Mouse (Mus musculus) limb, embryonic 10.5 days (tissue): Measurements from ENCODE around the gene Dock4. TPM values are rescaled to one million over a fixed set of nuclear protein-coding genes. Genes with fewer than 3 reads are reported as not detected.

Experiments used
- DNase-seq: peaks from one replicate; pipeline ENCODE4 v3.0.0-alpha.2; 2017; ENCODE audit warnings: low spot score
- H3K27ac ChIP-seq: fragments of 300-500 bp; sonication (generic); 2 replicates; pipeline ENCODE4 v1.5.1; 2016; ENCODE audit warnings: mild to moderate bottlenecking
- H3K27me3 ChIP-seq: fragments of 300-500 bp; sonication (generic); 2 replicates; pipeline ENCODE4 v1.6.1; 2016; ENCODE audit warnings: low read depth, mild to moderate bottlenecking; ENCODE audit not compliant: poor library complexity, severe bottlenecking
- H3K36me3 ChIP-seq: fragments of 300-500 bp; sonication (generic); 2 replicates; pipeline ENCODE4 v1.6.1; 2016; ENCODE audit warnings: mild to moderate bottlenecking, moderate library complexity
- H3K4me1 ChIP-seq: fragments of 300-500 bp; sonication (generic); 2 replicates; pipeline ENCODE4 v1.6.1; 2016
- H3K4me3 ChIP-seq: fragments of 300-500 bp; sonication (generic); 2 replicates; pipeline ENCODE4 v1.5.1; 2016; ENCODE audit warnings: mild to moderate bottlenecking, moderate library complexity
- H3K9me3 ChIP-seq: fragments of 300-500 bp; sonication (generic); replicated peaks from 2 replicates; pipeline ENCODE4 v1.6.1; 2016; ENCODE audit warnings: mild to moderate bottlenecking
- WGBS: fragments of 180-500 bp; shearing (Covaris S2); methylation state at CpG from one replicate; pipeline ENCODE4 v1.1.7; 2016; 5-methylcytosine and 5-hydroxymethylcytosine counted together
- polyA plus RNA-seq: library from polyadenylated mRNA; unstranded; fragments of >200 nt; fragmentation: Nextera tagmentation; extraction: Ambion mirVana; gene quantifications from 2 replicates; pipeline ENCODE4 v1.2.1, GENCODE M21; 2016

The Dock4 gene
- polyA plus RNA-seq, 1 experiment from 2014 or later = 18.8 TPM

DNA sequence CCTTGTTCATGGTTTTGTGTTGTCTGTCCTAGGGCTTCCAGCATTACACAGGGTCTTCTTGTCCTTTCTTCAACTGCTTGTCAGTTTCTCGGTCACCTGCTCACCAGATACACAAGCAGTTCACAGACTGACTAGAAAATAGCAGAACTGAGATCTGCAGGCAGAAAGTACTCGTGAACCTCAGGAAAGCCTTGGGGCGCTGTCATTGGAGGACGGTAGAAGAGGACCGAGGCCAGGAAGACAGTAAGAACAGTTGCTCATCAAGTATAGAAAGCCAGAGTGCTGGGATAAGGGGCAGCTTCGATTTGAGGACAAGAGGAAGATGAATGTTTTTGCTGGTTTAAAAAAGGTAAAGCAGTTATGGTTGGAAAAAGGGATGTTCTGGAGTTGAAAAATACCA, 92.6 kb downstream of the Dock4 start:
- 86% methylated on average over 6 of the region's 6 CpGs for WGBS
- H3K9me3 ChIP-seq = no peaks in the 10 kb centered on the region
- no peak overlapping the region for H3K4me3 ChIP-seq
- no peak for DNase-seq
- no peaks in the 10 kb centered on the region for H3K27me3 ChIP-seq
- H3K4me1 ChIP-seq = peaks cover 8% of the 10 kb centered on the region
- no peaks in the 10 kb centered on the region for H3K36me3 ChIP-seq
- H3K27ac ChIP-seq = no peak overlapping the region

DNA sequence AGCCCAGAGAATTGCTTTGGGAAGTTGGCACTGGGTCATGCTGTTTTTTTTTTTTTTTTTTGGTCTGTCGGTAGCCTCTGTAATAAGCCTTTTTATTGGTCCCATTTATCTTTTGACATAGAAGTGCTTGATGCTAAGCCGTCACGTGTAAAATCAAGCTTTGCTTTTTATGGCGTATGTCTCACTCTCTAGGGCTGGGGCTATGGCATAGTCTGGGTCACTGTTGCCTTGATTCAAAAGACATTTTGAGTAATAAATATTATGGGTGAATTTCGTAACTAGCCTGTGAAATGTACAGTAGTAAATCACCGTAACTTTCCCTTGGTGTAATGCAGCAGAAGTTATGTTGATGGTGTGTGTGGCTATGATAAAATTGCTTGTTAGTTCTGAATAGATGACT, 93.0 kb downstream of the Dock4 start:
- Histone ChIP-seq H3K9me3 (no peaks in the 10 kb centered on the region), H3K4me3 (no peak overlapping the region), H3K27ac (no peak overlapping the region), H3K4me1 (peaks cover 8% of the 10 kb centered on the region), H3K36me3 (no peaks in the 10 kb centered on the region), H3K27me3 (no peaks in the 10 kb centered on the region)
- no peak for DNase-seq
- WGBS = 75% methylated on average over 6 of the region's 6 CpGs

DNA sequence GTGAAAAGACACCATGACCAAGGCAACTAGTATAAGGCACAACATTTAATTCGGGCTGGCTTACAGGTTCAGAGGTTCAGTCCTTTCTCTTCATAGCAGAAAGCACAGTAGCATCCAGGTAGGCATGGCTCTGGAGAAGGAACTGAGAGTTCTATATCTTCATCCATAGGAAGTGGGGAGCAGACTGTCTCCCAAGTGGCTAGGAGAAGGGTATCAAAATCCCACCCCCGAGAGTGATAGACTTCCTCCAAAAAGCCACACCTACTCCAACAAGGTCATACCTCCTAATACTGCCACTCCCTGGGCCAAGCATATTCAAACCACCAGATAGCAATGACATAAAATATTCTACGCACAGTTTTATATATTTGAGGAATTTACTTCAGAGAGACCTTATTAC, 98.5 kb downstream of the Dock4 start:
- 93% methylated on average over 3 of the region's 3 CpGs for WGBS
- no peaks in the 10 kb centered on the region for H3K9me3 ChIP-seq

DNA sequence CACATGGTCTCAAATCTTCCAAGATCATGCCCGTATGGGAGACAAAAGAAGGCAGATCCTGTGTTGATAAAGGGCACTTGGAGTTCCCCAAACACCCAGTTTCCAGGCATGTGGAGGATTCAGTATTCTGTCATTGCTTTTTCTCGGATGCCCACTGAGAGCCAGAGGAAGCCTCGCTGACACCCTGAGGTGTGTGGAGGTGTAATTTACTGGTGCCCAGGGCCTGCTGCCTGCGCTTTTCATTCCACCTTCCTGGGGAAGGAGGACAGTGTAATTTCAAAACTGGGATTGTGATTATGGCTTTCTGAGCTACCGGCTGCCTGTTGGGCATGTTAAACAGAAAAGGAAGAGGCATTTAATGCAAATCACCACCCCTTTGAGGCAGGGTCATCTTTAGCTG, 101.1 kb downstream of the Dock4 start:
- WGBS = 55% methylated on average over 5 of the region's 5 CpGs
- Histone ChIP-seq H3K4me1 (peaks cover 2% of the 10 kb centered on the region; the same call in 1 of the 2 replicates), H3K27ac (no peak overlapping the region), H3K9me3 (no peaks in the 10 kb centered on the region), H3K27me3 (no peaks in the 10 kb centered on the region), H3K36me3 (no peaks in the 10 kb centered on the region), H3K4me3 (no peak overlapping the region)
- DNase-seq = no peak

More for the DNA sequence above, 98.5 kb downstream of the Dock4 start:
- DNase-seq = no peak
- H3K27me3 ChIP-seq = no peaks in the 10 kb centered on the region
- H3K4me1 ChIP-seq = peaks cover 2% of the 10 kb centered on the region; the same call in 1 of the 2 replicates
- H3K27ac ChIP-seq = no peak overlapping the region
- no peak overlapping the region for H3K4me3 ChIP-seq
- no peaks in the 10 kb centered on the region for H3K36me3 ChIP-seq

DNA sequence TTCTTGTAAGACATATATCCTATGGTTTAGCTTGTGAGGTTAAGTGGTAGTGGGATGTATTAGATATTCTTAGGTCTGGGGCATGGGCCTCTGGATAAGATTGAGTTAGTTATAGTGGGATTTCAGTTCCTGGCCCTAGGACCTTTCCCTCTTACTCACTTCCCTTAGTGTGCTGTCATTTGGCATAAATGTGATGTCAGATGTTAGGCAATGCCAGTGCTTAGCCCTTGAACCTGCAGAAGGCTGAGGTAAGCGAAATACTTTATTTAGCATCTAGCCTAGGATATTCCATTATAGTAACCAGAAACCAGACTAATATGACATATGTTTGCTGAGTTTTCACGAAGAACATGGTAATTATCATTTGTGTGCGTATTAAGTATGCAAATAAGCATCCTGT, 105.6 kb downstream of the Dock4 start:
- no peak for DNase-seq
- H3K27ac ChIP-seq = no peak overlapping the region
- H3K9me3 ChIP-seq = no peaks in the 10 kb centered on the region
- 92% methylated on average over 3 of the region's 3 CpGs for WGBS
- no peaks in the 10 kb centered on the region for H3K27me3 ChIP-seq
- H3K4me1 ChIP-seq = peaks cover 2% of the 10 kb centered on the region; the same call in 1 of the 2 replicates
- no peak overlapping the region for H3K4me3 ChIP-seq
- H3K36me3 ChIP-seq = no peaks in the 10 kb centered on the region

DNA sequence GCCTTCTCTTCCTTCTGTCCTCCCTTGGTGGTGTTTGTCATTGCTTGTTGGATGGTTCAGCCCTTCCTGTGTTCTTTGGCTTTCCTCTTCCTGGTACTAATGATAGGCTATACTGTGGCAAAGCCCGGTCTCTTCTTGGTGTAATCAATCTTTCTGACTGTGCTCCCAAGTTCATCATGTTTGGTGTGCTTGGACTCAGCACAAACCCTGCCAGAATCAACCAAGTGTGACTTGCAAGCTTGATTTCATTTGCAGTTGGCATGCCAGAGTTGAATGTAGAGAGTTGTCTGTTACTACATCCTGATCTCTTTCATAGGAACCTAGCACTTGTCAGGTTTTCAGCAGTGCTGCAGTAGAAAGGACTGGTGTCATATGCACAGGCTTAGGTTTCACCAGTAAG, 106.4 kb downstream of the Dock4 start:
- DNase-seq = peak; percentile 8
- Histone ChIP-seq H3K36me3 (no peaks in the 10 kb centered on the region), H3K9me3 (no peaks in the 10 kb centered on the region), H3K27ac (no peak overlapping the region), H3K4me3 (no peak overlapping the region), H3K27me3 (no peaks in the 10 kb centered on the region), H3K4me1 (no peaks in the 10 kb centered on the region)
- 83% methylated on average over 1 of the region's 1 CpGs for whole genome bisulfite sequencing

DNA sequence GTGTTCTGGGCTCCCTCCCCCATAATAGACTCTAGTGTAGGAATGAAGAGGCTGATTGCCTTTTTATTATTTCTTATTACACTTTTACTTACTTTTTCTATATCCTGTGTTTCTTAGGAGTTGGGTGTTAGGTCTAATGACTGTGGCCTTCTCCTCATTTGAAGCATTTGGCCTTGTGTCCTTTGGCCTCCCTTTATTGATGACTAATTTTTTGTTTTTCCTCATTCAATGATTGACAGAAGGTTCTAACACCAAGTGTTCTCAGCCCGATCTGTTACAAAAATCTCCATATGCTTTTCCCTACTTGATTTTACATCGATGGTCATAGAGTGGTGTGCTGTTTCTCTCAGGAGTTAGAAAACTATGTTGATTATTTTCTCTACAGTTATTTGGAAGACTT, 108.2 kb downstream of the Dock4 start:
- no peaks in the 10 kb centered on the region for H3K4me1 ChIP-seq
- no peak for DNase-seq
- no peak overlapping the region for H3K4me3 ChIP-seq
- no peaks in the 10 kb centered on the region for H3K36me3 ChIP-seq
- no peaks in the 10 kb centered on the region for H3K27me3 ChIP-seq
- no peaks in the 10 kb centered on the region for H3K9me3 ChIP-seq
- 93% methylated on average over 2 of the region's 2 CpGs for WGBS
- no peak overlapping the region for H3K27ac ChIP-seq

DNA sequence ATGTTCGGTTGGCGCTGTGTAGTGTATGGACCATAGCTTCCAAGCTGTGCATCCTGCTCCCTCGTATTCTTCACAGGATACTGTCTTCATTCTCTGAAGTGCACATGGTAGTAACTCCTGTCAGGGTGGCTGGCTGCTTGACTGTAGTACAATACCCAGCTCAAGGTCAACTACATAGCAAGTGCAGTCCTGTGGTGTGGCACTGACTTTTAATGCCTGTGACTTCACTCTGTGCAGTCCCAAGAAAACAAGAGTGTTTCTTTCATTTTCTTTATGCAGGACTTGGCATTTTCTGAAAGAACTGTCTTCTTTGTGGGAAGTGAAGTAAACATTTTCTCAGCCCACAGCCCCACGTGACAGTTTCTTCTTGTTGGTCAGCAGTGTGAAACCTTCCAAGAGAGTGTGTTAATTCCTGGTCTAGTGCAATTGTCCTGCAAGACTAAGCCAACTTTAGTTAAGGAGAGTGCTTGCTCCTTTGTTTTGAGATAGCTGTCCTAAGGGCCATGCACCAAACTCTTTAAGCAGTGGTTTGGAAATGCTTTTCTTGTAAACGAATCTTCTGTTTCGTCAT, 109.3 kb downstream of the Dock4 start:
- 94% methylated on average over 6 of the region's 6 CpGs for WGBS
- Histone ChIP-seq H3K36me3 (no peaks in the 10 kb centered on the region), H3K4me1 (no peaks in the 10 kb centered on the region), H3K27me3 (no peaks in the 10 kb centered on the region), H3K4me3 (no peak overlapping the region), H3K27ac (no peak overlapping the region), H3K9me3 (no peaks in the 10 kb centered on the region)
- DNase-seq = peak; percentile 2

DNA sequence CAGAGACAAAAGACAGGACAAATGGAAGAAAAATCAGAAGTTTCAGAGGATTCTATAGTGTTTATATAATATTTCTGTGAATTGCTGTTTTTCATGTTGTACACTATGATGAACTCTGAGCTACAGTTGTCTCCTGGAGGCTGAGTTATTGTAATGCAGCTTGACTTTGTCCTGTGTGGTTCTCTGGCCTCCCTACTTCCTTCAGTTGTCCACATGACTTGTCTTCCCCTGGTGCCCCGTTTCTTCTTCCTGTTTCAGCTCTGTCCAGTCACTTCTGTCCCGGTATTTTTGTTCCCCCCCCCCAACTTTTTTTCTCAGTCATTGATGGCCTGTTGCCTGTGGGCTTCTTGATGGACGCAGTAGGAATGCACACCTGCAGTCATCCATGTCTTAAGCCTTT, 112.8 kb downstream of the Dock4 start:
- H3K4me3 ChIP-seq = no peak overlapping the region
- no peaks in the 10 kb centered on the region for H3K36me3 ChIP-seq
- no peak for DNase-seq
- no peaks in the 10 kb centered on the region for H3K27me3 ChIP-seq
- H3K4me1 ChIP-seq = peaks cover 7% of the 10 kb centered on the region; the same call in 1 of the 2 replicates
- 87% methylated on average over 3 of the region's 3 CpGs for WGBS
- no peaks in the 10 kb centered on the region for H3K9me3 ChIP-seq
- no peak overlapping the region for H3K27ac ChIP-seq

DNA sequence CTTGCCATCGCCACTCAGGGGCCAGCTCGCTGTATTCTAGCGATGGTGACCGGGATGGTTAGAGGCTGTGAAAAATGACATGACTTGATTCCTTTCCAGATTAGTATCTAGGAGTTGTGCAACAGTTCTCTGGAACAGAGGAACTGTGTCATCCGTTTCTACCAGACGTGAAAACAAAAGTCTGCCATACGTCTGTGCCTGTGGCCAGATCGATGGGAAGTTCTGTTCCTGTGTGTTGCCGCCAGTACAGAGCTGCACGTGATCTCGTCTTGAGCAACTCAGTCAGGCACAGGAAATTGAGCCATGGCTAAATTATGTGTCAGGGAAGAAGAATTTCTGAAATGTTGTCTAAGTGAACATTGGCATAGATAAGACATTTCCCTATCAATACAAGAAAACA, 113.4 kb downstream of the Dock4 start:
- DNase-seq = peak; percentile 19
- H3K36me3 ChIP-seq = no peaks in the 10 kb centered on the region
- WGBS = 82% methylated on average over 11 of the region's 11 CpGs
- H3K9me3 ChIP-seq = no peaks in the 10 kb centered on the region
- H3K4me1 ChIP-seq = peaks cover 11% of the 10 kb centered on the region
- H3K27ac ChIP-seq = no peak overlapping the region
- H3K27me3 ChIP-seq = no peaks in the 10 kb centered on the region
- H3K4me3 ChIP-seq = no peak overlapping the region

DNA sequence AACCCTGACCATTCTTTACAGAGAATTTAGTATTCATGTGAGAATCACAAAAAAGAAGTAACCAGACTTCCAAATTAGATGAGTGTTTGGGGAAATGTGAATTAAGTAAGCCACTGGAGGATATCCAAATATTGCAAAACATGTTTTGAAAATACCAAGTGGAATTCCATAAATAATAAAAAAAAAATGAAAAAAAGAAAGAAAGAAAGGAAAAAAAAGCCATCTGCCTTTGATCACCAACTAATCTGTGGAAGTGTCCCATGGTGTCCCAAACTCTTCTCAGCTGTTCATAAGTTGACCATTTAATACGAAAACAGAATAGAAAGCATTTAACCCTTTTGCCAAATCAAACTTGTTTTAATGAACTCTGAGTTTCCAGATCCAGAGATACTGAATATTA, 118.0 kb downstream of the Dock4 start:
- Histone ChIP-seq H3K9me3 (no peaks in the 10 kb centered on the region), H3K36me3 (no peaks in the 10 kb centered on the region), H3K4me3 (no peak overlapping the region), H3K4me1 (peaks cover 37% of the 10 kb centered on the region), H3K27me3 (no peaks in the 10 kb centered on the region), H3K27ac (no peak overlapping the region)
- 80% methylated on average over 1 of the region's 1 CpGs for WGBS
- no peak for DNase-seq

DNA sequence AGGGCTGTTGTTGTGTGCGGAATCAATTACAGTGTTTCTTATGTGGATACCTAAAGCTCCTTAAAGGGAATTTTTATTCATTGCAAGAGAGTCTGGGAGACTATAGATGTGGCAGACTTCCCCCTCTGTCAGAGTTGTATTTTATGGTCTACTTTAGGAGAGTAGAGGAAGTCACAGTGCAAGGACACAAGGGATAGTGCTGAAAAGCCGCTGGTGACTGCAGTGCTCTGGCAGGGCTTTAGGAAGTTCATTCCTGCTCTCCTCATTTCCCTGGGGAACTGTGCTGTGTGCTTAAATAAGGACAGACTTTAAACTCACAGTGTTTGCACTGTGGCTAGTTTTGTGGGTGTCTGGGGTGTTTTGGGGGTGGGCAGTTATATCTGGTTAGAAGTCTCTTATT, 118.5 kb downstream of the Dock4 start:
- WGBS = 48% methylated on average over 2 of the region's 2 CpGs
- no peak for DNase-seq

DNA sequence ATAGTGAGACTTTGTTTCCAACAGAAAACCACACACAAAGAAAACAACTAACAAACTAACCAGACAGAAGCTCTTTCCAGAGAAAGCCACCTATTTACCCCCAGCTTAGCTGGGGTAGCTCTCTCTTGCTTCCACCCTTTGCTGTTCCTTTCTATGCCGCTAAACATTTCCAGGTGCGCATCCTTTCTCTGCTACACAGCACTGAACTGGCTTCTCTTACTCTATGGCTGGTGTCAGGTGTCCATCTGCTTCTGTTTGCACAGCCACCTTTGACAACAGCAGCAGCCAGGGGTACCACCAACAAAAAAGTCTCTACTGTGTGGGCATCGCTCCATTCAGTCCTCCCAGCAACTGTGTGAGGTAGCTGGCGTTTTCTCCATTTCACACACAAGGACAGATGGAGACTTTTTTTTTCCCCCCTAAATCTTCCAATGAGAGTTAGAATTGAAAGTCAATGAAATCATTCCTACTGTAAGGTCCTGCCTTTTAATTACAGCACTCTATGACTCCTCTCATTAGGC, 122.7 kb downstream of the Dock4 start:
- Histone ChIP-seq H3K4me3 (no peak overlapping the region), H3K36me3 (no peaks in the 10 kb centered on the region), H3K27ac (peak overlapping the region; percentile 50; the same call in 1 of the 2 replicates), H3K4me1 (peaks cover 48% of the 10 kb centered on the region), H3K9me3 (no peaks in the 10 kb centered on the region), H3K27me3 (no peaks in the 10 kb centered on the region)
- DNase-seq = no peak
- 84% methylated on average over 4 of the region's 4 CpGs for WGBS

More for the DNA sequence above, 118.5 kb downstream of the Dock4 start:
- Histone ChIP-seq H3K4me3 (no peak overlapping the region), H3K9me3 (no peaks in the 10 kb centered on the region), H3K27me3 (no peaks in the 10 kb centered on the region), H3K4me1 (peaks cover 43% of the 10 kb centered on the region), H3K36me3 (no peaks in the 10 kb centered on the region), H3K27ac (no peak overlapping the region)
